Mouse (Mus musculus): Measurements from ENCODE around the gene Ccsap.

Ccsap gene

GRCm38 (mm10) chr8:123859648-123860259 lies at the start of gene Ccsap:
Gene Ccsap, minus strand, starts transcription at chr8:123860209.
- peak; percentile 47 for DNase-seq

DNA sequence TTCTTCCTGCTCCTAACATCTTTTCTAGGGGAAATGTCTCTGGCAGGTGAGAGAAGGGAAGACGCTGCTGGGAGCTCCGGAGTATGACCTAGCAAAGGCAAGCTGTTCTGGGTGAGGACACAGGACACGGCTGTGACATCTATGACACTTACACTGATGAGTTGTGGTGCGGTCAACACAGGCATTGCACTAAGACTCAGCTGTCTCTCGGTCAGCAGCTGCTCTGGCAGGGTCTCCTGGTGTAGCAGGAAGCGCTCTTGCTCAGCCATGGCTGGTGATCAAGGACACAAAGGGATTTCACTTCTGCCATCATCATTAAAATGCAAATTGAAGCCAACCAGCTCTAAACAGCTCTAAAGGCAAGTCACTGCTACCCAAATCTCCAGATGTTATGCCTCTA lies 47.6 kb upstream of the Ccsap start:
- no peak for DNase-seq

DNA sequence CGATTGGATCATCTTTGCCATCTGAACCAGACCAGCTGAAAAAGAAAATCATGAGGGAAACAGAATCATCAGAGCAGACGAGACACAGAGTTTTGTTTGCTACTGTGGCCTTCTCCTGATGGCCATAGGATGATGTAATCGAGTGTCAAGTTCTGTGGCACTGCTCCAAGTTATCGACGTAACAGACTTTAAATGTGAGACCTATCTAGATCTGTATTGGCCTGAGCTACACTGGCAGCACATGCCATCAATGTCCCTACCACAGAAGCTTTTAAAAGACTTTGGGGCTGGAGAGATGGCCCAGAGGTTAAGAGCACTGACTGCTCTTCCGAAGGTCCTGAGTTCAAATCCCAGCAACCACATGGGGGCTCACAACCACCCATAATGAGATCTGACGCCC lies 42.6 kb upstream of the Ccsap start:
- DNase-seq, result no peak

GRCm38 (mm10) chr8:123899366-123899765 lies 39.4 kb upstream of the Ccsap start:
- DNase-seq, result peak; percentile 46

DNA sequence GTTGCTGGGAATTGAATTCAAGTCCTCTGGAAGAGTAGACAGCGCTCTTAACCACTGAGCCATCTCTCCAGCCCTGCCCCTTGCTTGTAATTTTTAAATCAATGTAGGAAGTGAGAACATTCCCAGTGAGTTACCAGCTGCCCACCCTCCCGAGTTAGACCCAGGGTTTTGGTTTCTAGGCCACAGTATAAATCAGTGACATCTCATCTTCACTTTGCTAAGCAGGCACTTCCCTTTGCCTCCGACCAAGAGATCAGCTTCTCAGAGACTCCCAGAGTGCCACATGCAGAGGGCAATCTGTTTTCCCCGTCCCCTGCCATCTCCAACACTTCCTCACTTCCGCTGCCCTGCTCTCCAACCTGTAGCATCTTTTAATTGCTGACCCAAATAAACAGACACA lies 38.6 kb upstream of the Ccsap start:
- no peak for DNase-seq

- DNase-seq, result no peak
Observed at GRCm38 (mm10) chr8:123896774-123897173, 36.8 kb upstream of the Ccsap start.

GRCm38 (mm10) chr8:123896366-123896761 lies 36.4 kb upstream of the Ccsap start:
- no peak for DNase-seq

DNA sequence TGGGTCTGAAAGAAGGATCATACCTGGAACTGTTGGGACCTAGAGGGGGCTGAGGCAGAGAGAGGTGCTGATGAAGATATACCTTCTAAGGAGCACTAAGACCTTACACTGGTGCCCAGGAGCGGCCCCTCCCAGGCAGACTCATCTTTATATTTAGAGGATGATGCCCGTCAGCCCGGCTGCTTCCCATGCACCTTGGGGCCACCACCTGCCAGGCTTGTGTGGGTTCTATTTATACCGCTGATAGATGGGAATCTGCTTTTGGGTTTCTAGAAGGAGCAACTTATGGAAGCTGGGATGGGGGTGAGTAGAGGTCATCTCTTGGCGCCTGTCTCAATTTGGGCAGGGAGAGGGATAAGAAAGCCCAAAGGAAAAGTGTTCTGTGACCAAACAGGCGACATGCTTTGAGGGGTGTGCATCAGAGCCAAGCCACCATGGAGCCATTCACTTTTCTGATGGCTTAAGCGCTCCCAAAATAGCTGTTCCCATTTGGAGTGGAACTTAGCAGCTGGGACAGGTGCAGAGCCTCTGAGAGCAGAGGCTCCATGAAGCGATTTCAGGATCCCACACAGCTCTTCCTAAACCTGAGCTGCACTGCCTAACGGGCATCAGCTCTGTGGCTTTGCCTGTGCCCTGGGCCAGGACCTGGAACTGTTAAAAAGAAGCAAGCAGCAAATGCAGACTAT lies 35.8 kb upstream of the Ccsap start:
- DNase-seq, result no peak

DNA sequence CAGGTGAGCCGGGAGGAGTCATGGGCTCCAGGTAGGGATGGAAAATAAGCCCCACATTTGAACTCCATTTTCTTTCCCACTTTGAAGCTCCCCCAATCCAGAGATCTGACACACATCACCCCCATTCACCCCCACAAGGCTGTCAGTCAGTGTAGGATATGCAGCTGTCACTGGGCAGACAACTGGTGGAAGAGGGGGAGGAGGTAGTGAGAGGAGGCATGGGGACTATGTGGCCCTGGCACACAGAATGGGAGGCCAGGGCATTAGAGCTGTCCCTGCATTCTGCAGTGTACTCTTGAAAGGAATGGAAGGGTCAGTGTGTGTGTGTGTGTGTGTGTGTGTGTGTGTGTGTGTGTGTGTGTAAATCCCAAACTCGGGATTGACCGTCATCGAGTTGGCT lies 35.2 kb upstream of the Ccsap start:
- DNase-seq, result no peak

- no peak for DNase-seq
Observed at GRCm38 (mm10) chr8:123894502-123895097, 34.6 kb upstream of the Ccsap start, which contains the start of gene Acta1. Gene Acta1, minus strand, starts transcription at chr8:123894751.

GRCm38 (mm10) chr8:123893413-123893812 lies 33.4 kb upstream of the Ccsap start:
- DNase-seq, result no peak

DNA sequence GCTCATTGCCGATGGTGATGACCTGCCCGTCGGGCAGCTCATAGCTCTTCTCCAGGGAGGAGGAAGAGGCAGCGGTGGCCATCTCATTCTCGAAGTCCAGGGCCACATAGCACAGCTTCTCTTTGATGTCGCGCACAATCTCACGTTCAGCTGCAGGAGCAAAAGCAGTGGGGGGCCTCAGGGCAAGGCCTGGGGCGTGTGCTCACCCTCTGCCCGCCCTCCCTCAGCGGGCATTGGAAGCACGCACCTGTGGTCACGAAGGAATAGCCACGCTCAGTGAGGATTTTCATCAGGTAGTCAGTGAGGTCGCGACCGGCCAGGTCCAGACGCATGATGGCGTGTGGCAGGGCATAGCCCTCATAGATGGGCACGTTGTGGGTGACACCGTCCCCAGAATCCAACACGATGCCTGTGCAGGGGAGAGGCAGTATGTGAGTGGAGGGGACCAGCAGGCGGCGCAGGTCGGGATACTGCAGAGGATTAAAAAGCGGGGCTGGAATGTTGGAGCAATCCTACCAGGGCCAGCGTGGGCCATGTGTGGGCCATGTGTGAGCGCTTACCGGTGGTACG lies 32.7 kb upstream of the Ccsap start:
- DNase-seq, result no peak

DNA sequence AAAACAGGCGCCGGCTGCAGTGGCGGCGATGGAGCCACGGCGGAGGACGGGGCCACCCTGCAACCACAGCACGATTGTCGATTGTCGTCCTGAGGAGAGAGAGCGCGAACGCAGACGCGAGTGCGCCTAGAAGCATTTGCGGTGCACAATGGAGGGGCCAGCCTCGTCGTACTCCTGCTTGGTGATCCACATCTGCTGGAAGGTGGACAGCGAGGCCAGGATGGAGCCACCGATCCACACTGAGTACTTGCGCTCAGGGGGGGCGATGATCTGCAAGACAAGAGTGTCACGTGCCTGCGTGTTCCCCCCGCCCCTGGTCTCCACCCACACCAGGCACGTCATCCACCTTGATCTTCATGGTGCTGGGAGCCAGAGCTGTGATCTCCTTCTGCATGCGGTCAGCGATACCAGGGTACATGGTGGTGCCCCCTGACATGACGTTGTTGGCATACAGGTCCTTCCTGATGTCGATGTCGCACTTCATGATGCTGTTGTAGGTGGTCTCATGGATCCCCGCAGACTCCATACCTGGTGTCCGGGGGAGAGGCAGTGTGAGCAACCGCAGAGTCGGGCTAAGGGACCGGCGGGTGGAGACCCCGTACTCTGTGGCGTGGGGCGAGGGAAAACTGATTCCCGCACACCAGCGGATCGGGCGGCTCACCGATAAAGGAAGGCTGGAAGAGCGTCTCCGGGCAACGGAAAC lies 32.0 kb upstream of the Ccsap start:
- no peak for DNase-seq

DNA sequence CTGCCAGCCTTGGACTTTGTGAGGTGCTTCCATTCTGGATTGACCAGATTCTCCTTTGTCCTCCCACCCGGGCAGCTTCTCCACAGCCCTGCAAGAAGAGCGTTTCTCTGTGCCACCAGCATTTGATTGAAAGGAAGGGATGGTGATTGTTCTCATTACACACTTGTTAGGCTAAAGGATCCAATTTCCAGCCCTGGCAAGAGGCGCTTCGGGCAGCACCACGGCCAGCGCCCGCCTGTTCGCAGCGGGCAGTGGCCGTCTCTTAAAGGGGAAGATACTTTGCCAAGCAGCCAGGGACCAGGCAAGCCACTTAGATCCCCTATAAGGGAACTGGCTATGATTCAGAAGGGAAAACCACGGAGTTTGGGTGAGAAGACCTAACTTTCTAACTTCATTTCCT lies 31.3 kb upstream of the Ccsap start:
- peak; percentile 59 for DNase-seq

DNA sequence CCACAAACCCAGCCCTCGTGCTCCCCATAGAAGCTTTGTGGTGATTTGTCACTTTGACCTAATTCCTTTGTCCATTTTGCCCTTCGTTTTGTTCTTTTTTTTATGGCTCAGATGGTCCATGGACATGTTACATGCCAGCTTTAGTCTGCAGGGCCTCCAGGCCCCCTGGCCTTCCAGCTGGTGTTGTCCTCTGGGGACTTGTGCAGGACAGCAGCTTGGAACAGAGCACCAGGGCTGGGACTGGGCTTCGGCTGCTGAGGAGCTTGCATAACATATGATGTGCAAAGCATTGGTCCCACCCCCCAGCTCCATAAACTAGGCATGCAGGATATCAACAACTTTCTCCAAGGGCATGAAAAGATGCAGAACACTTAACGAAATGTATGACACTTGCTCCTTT lies 29.8 kb upstream of the Ccsap start:
- DNase-seq, result no peak

DNA sequence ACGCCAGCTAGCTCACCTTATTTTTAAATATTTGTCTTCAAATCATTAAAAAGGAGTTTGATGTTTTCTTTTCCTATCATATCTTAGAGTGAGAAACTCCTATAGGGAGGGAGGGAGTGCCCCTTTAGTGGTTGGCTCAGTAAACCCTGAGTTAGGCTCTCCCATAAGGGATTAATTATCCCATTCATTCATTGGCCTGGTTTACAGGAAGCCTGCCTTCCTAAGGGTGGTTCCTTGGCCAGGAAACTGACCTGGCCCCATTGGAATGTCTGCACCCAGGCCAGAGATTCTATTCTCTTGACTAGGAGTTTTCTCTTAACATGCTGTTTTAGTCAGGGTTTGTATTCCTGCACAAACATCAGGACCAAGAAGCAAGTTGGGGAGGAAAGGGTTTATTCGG lies 27.9 kb upstream of the Ccsap start:
- no peak for DNase-seq

GRCm38 (mm10) chr8:123887163-123887562 lies 27.2 kb upstream of the Ccsap start:
- no peak for DNase-seq

DNA sequence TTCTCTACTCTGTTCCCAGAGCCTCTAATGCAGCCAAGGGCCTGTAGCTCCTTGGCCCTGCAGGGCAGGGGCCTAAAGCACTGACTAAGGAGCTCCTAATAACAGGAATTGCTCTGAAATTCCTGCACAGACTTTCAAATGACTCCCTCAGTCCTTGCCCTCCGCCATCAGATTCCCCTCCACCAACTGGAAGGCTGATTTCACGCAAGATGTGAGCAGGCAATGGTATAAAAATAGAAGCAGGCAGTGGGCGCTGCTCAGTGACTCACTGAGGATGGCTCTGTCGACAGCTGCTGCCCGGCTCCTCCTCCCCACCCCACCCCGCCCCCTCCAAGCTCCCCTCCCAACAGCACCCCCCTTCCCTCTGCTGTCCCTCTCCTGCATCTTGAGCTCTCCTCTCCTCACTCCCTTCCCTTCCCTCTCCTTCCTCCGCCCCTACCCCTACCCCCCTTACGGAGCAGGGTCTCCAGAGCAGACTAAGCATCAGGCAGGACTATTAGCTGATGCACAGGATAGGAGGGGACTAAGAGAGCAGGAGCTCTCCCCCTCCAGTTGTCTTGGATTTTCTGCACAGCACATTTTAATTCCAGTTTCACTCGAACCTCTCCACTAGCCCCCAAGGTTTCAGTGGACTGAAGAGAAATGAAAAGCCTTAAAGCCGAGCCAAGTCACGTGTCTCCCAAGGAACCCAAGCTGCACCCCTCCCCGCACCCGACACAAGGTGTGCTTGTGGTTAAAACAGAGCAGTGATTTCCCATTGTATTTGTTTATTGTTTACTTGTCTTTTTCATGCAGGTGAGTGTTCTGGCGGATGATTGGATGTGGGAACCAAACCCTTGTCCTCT lies 24.9 kb upstream of the Ccsap start:
- DNase-seq, result peak; percentile 25

DNA sequence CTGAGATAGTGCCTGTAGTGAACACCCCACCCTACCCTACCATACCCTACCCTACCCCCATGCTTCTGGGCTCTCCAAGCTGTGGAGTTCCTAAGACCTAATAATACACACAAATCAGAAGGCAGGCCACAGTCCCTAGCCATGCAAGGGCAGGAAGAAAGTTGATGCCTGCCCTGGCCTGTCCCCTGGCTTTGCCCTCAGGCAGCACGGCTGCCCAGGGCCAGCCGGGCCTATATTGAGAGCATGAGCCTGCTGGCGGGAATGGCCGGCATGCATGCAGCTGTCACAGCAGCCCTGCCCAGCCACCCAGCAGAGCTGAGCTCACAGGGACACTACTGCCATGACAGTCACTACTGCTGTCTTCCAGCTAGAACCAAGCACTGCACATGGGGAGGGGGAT lies 23.1 kb upstream of the Ccsap start:
- no peak for DNase-seq

GRCm38 (mm10) chr8:123882412-123882811 lies 22.4 kb upstream of the Ccsap start:
- DNase-seq, result no peak

DNA sequence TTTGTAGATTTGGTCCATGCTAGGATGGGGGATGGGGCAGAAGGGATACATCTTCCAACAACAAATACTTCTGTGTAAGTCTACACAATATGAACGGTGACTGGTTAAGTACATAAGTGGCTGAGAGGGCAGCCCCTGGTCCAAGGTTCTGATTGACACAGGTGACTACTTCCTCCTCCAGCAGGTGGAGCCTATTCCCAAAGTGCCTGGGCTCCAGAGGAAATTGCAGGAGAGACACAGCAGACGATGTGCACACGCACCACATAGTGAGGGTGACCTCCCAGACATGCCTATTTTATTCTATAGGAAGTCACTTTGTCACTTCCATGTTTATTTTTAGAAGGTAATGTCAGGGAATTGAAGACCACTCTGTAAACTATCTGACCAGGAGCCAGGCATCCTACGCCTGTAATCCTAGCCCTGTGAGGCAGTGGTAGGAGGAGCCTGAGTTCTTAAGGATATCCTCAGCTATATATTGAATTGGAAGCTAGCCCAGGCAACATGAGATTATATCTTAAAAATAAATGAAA lies 20.9 kb upstream of the Ccsap start:
- DNase-seq, result no peak

- no peak for DNase-seq
Observed at GRCm38 (mm10) chr8:123880271-123880670, 20.3 kb upstream of the Ccsap start.

Measured in lung, postnatal 10 days (tissue).